Mouse (Mus musculus): ENCODE measurements around the gene Chd1.

- TF ChIP-seq EP300 (IDR thresholded peaks at IDR 0.05) (no peak), CTCF (IDR thresholded peaks at IDR 0.05) (no peak)
Measured at GRCm38 (mm10) chr17:15818372-15818771, 113.6 kb downstream of the Chd1 start.

Measured in lung, postnatal 0 days (tissue).